Mouse (Mus musculus) forebrain, embryonic 13.5 days (tissue): ENCODE data around the gene Trdn. TPM values are rescaled to one million over a fixed set of nuclear protein-coding genes. Genes with fewer than 3 reads are reported as not detected.

ENCODE experiments used
- ATAC-seq: fragments of 200-750 bp; cut with Nextera tagmentation; 2 replicates; pipeline ENCODE4 v1.8.0; 2017
- H3K27ac ChIP-seq: fragments of 300-500 bp; sonication (generic); 2 replicates; pipeline ENCODE4 v1.5.1; 2015; ENCODE audit warnings: inconsistent platforms, mild to moderate bottlenecking, moderate library complexity
- H3K27me3 ChIP-seq: fragments of 300-500 bp; sonication (generic); 2 replicates; pipeline ENCODE4 v1.6.1; 2015; ENCODE audit warnings: mild to moderate bottlenecking, inconsistent platforms
- H3K36me3 ChIP-seq: fragments of 300-500 bp; sonication (generic); 2 replicates; pipeline ENCODE4 v1.6.1; 2015; ENCODE audit warnings: mild to moderate bottlenecking, inconsistent platforms; ENCODE audit not compliant: poor library complexity, severe bottlenecking
- H3K4me1 ChIP-seq: fragments of 300-500 bp; sonication (generic); 2 replicates; pipeline ENCODE4 v1.6.1; 2015; ENCODE audit warnings: inconsistent platforms
- H3K4me2 ChIP-seq: fragments of 300-500 bp; sonication (generic); 2 replicates; pipeline ENCODE4 v1.6.1; 2015; ENCODE audit warnings: inconsistent platforms, mild to moderate bottlenecking, moderate library complexity
- H3K4me3 ChIP-seq: fragments of 300-500 bp; sonication (generic); 2 replicates; pipeline ENCODE4 v1.5.1; 2015; ENCODE audit warnings: mild to moderate bottlenecking, inconsistent platforms
- H3K9ac ChIP-seq: fragments of 300-500 bp; sonication (generic); 2 replicates; pipeline ENCODE4 v1.6.1; 2015; ENCODE audit warnings: mild to moderate bottlenecking, inconsistent platforms
- H3K9me3 ChIP-seq: fragments of 300-500 bp; sonication (generic); replicated peaks from 2 replicates; pipeline ENCODE4 v1.6.1; 2016; ENCODE audit warnings: inconsistent platforms
- WGBS: fragments of 180-500 bp; shearing (Covaris S2); methylation state at CpG from one replicate; pipeline ENCODE4 v1.1.7; 2015; 5-methylcytosine and 5-hydroxymethylcytosine counted together
- polyA plus RNA-seq: library from polyadenylated mRNA; unstranded; fragments of >200 nt; fragmentation: Nextera tagmentation; extraction: Ambion mirVana; gene quantifications from 2 replicates; pipeline ENCODE4 v1.2.1, GENCODE M21; 2015

Trdn gene
- 0.21 and 0.24 TPM in 2 replicates for polyA plus RNA-seq

GRCm38 (mm10) chr10:33080254-33080653 is at the start of gene Trdn:
Gene Trdn (plus strand): TSS chr10:33080554.
- ATAC-seq: no peak
- Histone ChIP-seq H3K36me3 (no peaks in the 10 kb centered on the region), H3K4me3 (no peak within 1 kb of the TSS), H3K9ac (no peak within 1 kb of the TSS), H3K4me2 (no peak within 1 kb of the TSS), H3K27me3 (no peaks in the 10 kb centered on the region), H3K9me3 (no peaks in the 10 kb centered on the region), H3K27ac (no peak within 1 kb of the TSS), H3K4me1 (peaks cover 8% of the 10 kb centered on the region; the same call in 1 of the 2 replicates)
- WGBS: 98% methylated on average over 1 of the region's 1 CpGs

GRCm38 (mm10) chr10:33060771-33061170 is 19.6 kb upstream of the Trdn start:
- 58% methylated on average over 1 of the region's 1 CpGs for WGBS
- H3K27ac ChIP-seq: no peak overlapping the region

GRCm38 (mm10) chr10:33065566-33065965 is 14.8 kb upstream of the Trdn start:
- Histone ChIP-seq H3K9ac (no peak overlapping the region), H3K4me2 (no peak overlapping the region), H3K36me3 (no peaks in the 10 kb centered on the region), H3K4me1 (no peaks in the 10 kb centered on the region), H3K4me3 (no peak overlapping the region), H3K9me3 (no peaks in the 10 kb centered on the region), H3K27me3 (no peaks in the 10 kb centered on the region), H3K27ac (no peak overlapping the region)
- ATAC-seq: peak; percentile 66; the same call in 1 of the 2 replicates
- 86% methylated on average over 1 of the region's 1 CpGs for WGBS

More at GRCm38 (mm10) chr10:33060771-33061170, 19.6 kb upstream of the Trdn start:
- Histone ChIP-seq H3K36me3 (no peaks in the 10 kb centered on the region), H3K4me2 (no peak overlapping the region), H3K9ac (no peak overlapping the region), H3K4me1 (no peaks in the 10 kb centered on the region), H3K27me3 (no peaks in the 10 kb centered on the region), H3K4me3 (no peak overlapping the region), H3K9me3 (no peaks in the 10 kb centered on the region)
- ATAC-seq: no peak

GRCm38 (mm10) chr10:33073126-33073525 is 7.2 kb upstream of the Trdn start:
- ATAC-seq: no peak
- Histone ChIP-seq H3K4me2 (no peak overlapping the region), H3K4me3 (no peak overlapping the region), H3K9me3 (no peaks in the 10 kb centered on the region), H3K36me3 (no peaks in the 10 kb centered on the region), H3K27ac (no peak overlapping the region), H3K27me3 (no peaks in the 10 kb centered on the region), H3K4me1 (no peaks in the 10 kb centered on the region), H3K9ac (no peak overlapping the region)
- 84% methylated on average over 3 of the region's 3 CpGs for WGBS

- H3K4me1 ChIP-seq: peaks cover 8% of the 10 kb centered on the region; the same call in 1 of the 2 replicates
- no peak overlapping the region for H3K4me2 ChIP-seq
- H3K4me3 ChIP-seq: no peak overlapping the region
- no peaks in the 10 kb centered on the region for H3K9me3 ChIP-seq
- H3K36me3 ChIP-seq: no peaks in the 10 kb centered on the region
- H3K9ac ChIP-seq: no peak overlapping the region
- no peaks in the 10 kb centered on the region for H3K27me3 ChIP-seq
- peak overlapping the region; percentile 19; the same call in 1 of the 2 replicates for H3K27ac ChIP-seq
- peak; percentile 82 for ATAC-seq
- 55% methylated on average over 2 of the region's 2 CpGs for WGBS
These were observed 1.9 kb downstream of the Trdn start for GRCm38 (mm10) chr10:33082151-33082844.

GRCm38 (mm10) chr10:33082961-33083626 is 2.7 kb downstream of the Trdn start:
- Histone ChIP-seq H3K9me3 (no peaks in the 10 kb centered on the region), H3K4me3 (no peak overlapping the region), H3K9ac (no peak overlapping the region), H3K27me3 (no peaks in the 10 kb centered on the region), H3K4me1 (peaks cover 8% of the 10 kb centered on the region; the same call in 1 of the 2 replicates), H3K36me3 (no peaks in the 10 kb centered on the region), H3K27ac (no peak overlapping the region), H3K4me2 (no peak overlapping the region)
- no peak for ATAC-seq
- 90% methylated on average over 1 of the region's 1 CpGs for whole genome bisulfite sequencing

- Histone ChIP-seq H3K4me2 (no peak overlapping the region), H3K9me3 (no peaks in the 10 kb centered on the region), H3K27me3 (no peaks in the 10 kb centered on the region), H3K4me3 (no peak overlapping the region), H3K36me3 (no peaks in the 10 kb centered on the region), H3K4me1 (peaks cover 8% of the 10 kb centered on the region; the same call in 1 of the 2 replicates), H3K9ac (no peak overlapping the region), H3K27ac (no peak overlapping the region; the same call in 1 of the 2 replicates)
- ATAC-seq: peak; percentile 70
- 66% methylated on average over 5 of the region's 5 CpGs for WGBS
These were observed 3.3 kb downstream of the Trdn start for GRCm38 (mm10) chr10:33083627-33084158.

- Histone ChIP-seq H3K36me3 (no peaks in the 10 kb centered on the region), H3K4me3 (no peak overlapping the region), H3K4me1 (peaks cover 4% of the 10 kb centered on the region; the same call in 1 of the 2 replicates), H3K27ac (no peak overlapping the region), H3K9me3 (no peaks in the 10 kb centered on the region), H3K27me3 (no peaks in the 10 kb centered on the region), H3K9ac (no peak overlapping the region), H3K4me2 (no peak overlapping the region)
- 0 out of 2 replicates have a peak, but pooled peaks have one; percentile 8 for ATAC-seq
These were observed 8.0 kb downstream of the Trdn start for GRCm38 (mm10) chr10:33088403-33088802.

GRCm38 (mm10) chr10:33092400-33092799 is 12.0 kb downstream of the Trdn start:
- Histone ChIP-seq H3K27me3 (no peaks in the 10 kb centered on the region), H3K27ac (no peak overlapping the region), H3K4me3 (no peak overlapping the region), H3K9ac (no peak overlapping the region), H3K36me3 (no peaks in the 10 kb centered on the region), H3K4me1 (no peaks in the 10 kb centered on the region), H3K4me2 (no peak overlapping the region), H3K9me3 (no peaks in the 10 kb centered on the region)
- WGBS: 84% methylated on average over 1 of the region's 1 CpGs
- ATAC-seq: no peak

GRCm38 (mm10) chr10:33107942-33108341 is 27.6 kb downstream of the Trdn start:
- ATAC-seq: no peak; the same call in 1 of the 2 replicates

GRCm38 (mm10) chr10:33123028-33123427 is 42.7 kb downstream of the Trdn start:
- H3K27me3 ChIP-seq: no peaks in the 10 kb centered on the region
- no peak overlapping the region for H3K4me3 ChIP-seq
- no peak overlapping the region for H3K9ac ChIP-seq
- no peak overlapping the region for H3K27ac ChIP-seq
- no peaks in the 10 kb centered on the region for H3K4me1 ChIP-seq
- no peaks in the 10 kb centered on the region for H3K9me3 ChIP-seq
- H3K4me2 ChIP-seq: no peak overlapping the region
- no peak for ATAC-seq
- no peaks in the 10 kb centered on the region for H3K36me3 ChIP-seq

More at GRCm38 (mm10) chr10:33107942-33108341, 27.6 kb downstream of the Trdn start:
- H3K27ac ChIP-seq: no peak overlapping the region
- no peaks in the 10 kb centered on the region for H3K9me3 ChIP-seq
- no peak overlapping the region for H3K4me2 ChIP-seq
- H3K36me3 ChIP-seq: no peaks in the 10 kb centered on the region
- H3K4me1 ChIP-seq: no peaks in the 10 kb centered on the region
- no peak overlapping the region for H3K9ac ChIP-seq
- no peak overlapping the region for H3K4me3 ChIP-seq
- no peaks in the 10 kb centered on the region for H3K27me3 ChIP-seq

GRCm38 (mm10) chr10:33144911-33145310 is 64.6 kb downstream of the Trdn start:
- Histone ChIP-seq H3K4me1 (no peaks in the 10 kb centered on the region), H3K27me3 (no peaks in the 10 kb centered on the region), H3K27ac (no peak overlapping the region), H3K9me3 (no peaks in the 10 kb centered on the region), H3K36me3 (no peaks in the 10 kb centered on the region), H3K9ac (no peak overlapping the region), H3K4me3 (no peak overlapping the region), H3K4me2 (no peak overlapping the region)
- ATAC-seq: no peak
- WGBS: 88% methylated on average over 1 of the region's 1 CpGs
